Mouse (Mus musculus) heart, postnatal 25 days (tissue): ENCODE measurements around the gene Timd4. TPM values are rescaled to one million over a fixed set of nuclear protein-coding genes. Genes with fewer than 3 reads are reported as not detected.

ENCODE experiments used
- DNase-seq: peaks from one replicate; pipeline ENCODE4 v3.0.0; 2022; ENCODE audit warnings: low spot score
- intact Hi-C: fragments of 180-260 bp; cut with DNase I; formaldehyde crosslinking; loops from one replicate; pipeline ENCODE4 v1.15.1; 2025
- total RNA-seq, 2 experiments: library from RNA; stranded (reverse); gene quantifications; 2 replicates each; pipeline ENCODE4 v1.2.3; 2021

Gene Timd4
- 1 to 10 TPM; 1.5 to 1.6 TPM for total RNA-seq

GRCm38 (mm10) chr11:46810511-46810910 is at the start of gene Timd4:
Gene Timd4, plus strand, starts transcription at chr11:46810800.
- no peak for DNase-seq
- intact Hi-C loops: no loop called here

GRCm38 (mm10) chr11:46776879-46777278 is 33.7 kb upstream of the Timd4 start:
- no peak for DNase-seq
- intact Hi-C loops: no loop called here

DNA sequence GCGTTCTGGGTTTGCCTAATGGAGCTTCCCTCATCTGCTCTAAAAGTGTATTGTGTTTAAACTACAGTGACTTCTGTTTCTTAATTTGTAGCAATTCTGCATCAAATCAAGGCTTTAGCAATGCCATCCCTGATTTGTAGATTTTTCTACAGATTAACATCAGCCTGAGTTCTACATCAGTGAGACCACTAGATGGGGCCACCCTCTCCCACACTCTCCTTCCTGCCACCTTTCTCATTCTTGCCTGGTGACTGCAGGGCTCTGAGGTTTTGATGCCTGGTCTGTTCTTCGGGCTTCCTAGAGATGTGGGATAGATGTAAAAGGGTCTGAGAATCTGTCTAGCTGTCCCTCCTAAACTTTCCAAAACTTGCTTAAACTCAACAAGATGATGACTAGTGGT is 30.8 kb upstream of the Timd4 start:
- intact Hi-C loops: no loop called here
- no peak for DNase-seq

- no peak for DNase-seq
- intact Hi-C loops: no loop called here
These were observed 6.2 kb upstream of the Timd4 start for GRCm38 (mm10) chr11:46804440-46804839.

DNA sequence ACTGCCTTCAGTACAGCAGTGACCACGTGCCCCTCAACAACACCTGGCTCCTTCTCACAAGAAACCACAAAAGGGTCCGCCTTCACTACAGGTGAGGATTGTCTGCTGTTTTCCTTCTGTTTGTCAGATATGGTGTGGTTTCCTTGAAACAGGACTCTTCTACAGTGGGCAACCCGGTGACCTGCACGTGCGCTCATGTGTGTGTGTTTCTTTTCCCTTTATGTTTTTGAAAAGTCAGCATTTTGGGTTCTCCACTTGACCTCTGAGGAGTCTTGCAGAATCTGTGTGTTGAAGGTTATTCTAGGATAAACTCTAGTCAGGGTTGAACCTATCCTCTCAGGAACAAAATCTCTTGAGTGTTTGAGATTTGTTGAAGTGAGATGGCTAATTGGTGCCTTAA is 7.1 kb downstream of the Timd4 start:
- no peak for DNase-seq
- intact Hi-C loops: no loop called here

DNA sequence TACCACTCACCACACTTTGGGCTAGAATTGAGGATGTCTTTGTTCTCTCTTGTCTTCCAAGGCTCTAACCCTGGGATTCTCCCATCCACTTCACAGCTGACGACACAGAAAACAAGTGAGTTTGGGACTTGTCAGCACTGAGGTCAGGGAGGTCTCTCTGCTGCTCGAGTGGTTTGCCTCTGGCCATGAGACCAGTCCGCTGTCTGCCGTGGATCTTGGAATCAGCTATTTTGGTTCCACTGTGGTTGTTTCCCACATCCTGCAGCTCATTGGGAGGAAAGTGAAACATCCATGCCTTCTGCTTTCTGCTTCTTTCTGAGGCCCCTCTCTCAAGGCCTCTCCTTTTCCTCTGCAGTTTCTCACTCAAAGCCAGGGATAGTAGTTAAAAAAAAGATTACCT is 9.3 kb downstream of the Timd4 start:
- no peak for DNase-seq
- intact Hi-C loops: no loop called here

DNA sequence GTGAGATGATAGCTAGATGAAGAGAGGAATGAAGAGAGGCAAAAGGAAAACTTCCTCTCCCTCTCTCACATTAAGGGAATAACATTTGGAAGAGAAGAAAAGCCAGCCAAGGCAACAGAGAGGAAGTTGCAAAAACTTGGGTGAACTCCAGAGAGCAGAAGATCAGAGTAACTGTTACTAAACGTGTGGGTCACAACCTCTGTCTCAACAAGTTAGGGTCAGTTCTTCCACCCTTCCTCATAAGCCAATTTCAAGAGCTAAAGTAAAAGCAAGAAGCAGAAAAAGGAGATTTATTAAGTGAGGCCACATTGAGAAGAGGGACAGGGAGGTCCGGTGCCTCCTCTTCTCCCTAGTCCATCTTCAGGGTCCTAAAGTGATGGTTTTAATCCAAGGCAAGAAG is 19.7 kb downstream of the Timd4 start:
- no peak for DNase-seq
- intact Hi-C loops: no loop called here

DNA sequence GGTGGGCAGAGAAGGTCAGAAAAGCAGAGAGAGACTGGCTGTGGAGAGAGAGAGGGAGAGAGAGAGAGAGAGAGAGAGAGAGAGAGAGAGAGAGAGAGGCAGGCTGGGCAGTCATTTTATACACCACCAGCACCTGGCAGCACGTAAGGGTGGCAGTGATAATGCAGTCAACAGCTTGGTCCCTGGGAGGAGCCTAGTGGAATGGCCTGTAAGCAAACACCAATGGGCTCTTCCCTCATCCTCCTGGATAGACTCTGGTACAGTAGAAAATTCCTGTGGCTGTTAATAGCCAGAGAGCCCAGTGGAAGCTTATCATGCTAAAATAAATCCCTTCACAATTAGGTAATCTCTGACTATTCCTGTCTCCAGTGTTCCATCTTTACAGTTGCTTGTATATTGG is 24.5 kb downstream of the Timd4 start:
- intact Hi-C loops: no loop called here
- DNase-seq: no peak

DNA sequence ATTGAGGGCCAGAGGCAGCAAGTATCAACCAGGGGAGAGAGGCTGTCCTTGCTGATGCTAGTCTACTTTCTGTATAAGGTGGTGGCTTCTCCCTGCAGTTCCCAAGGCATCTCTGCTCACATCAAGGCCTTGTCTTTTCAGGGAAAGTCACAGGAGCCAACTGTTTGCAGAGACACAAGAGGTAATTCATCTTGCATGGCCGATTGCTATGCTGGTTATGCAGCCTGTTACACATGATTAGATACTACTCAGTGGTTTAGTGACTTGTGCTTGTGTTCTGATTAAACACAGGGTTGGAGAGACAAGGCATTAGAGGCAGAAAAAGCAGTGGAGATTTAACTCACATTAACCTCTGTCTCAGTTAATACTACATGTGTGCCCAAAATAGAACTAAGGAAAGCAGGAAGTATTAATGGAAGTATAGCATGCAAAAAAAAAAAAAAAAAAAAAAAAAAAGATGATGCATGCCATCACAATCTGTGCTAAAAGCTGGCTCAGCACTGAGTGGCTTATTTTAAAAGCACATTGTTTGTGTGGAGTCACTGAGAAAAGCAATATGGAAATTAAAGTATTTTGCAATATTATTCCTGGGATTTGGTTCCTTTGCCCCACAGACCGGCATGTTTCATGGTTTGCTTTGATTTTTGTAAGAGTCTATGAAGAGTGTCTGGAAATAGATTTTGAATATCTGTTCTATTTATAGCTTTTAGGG is 31.6 kb downstream of the Timd4 start:
- intact Hi-C loops: no loop called here

DNA sequence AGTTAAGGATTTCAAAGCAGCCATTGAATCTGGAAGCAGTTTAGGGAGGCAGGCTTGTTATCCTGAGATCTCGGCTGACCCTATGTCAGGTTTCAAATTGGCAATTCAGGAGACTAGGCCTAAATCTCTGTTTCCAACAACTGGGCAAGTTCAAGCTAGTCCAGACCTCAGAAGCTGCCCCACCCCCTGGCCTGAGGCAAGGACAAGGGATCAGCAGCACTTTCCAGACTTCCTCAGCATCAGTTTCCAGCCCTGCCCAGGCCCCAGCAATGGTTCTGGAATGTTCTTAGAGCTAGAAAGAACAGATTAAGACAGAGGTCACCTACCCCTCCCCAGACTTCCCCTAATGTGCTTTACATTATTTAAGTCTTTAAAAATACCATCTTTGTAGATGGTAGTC is 36.1 kb downstream of the Timd4 start:
- intact Hi-C loops: no loop called here
- no peak for DNase-seq

More for the DNA sequence above, 31.6 kb downstream of the Timd4 start:
- no peak for DNase-seq

DNA sequence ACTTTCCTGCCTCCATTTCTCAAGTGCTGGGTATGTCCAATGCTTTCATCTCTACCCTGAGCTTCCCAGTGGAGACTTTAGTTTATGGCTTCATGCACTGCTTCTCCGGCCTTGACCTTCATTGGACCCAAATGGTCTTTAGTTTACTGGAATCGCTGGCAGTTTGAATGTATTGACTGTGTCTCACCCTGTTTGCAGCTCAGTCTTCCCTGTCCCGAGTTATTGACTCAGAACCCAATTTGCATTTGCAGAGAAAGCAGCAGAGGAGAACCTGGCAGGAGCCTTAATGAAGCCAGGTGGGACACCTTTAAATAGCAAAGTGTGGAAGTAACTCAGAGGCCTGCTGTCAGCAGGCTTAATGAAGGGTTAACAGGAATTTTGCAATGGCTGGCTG is 37.2 kb downstream of the Timd4 start:
- no peak for DNase-seq
- intact Hi-C loops: no loop called here

- DNase-seq: no peak
- intact Hi-C loops: no loop called here
These were observed 37.8 kb downstream of the Timd4 start for GRCm38 (mm10) chr11:46848221-46848971.

DNA sequence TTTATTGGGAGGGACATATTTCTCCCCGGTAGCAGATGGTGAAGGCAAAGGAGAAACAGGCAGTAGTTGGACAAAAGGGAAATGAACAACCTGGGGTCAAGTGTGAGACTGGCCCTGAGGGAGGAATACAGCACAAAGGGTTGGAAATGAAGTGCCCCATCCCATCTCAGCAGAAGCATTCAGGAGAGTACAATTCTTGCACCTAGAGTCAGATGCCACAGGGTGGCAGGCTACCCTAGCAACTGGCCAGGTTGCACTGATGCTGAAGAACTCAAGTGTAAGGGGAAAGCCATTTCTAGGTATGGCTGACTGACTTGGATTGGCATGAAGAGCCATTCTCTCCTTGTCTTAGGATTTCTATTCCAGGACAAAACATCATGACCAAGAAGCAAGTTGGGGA is 54.2 kb downstream of the Timd4 start:
- DNase-seq: no peak
- intact Hi-C loops: no loop called here

DNA sequence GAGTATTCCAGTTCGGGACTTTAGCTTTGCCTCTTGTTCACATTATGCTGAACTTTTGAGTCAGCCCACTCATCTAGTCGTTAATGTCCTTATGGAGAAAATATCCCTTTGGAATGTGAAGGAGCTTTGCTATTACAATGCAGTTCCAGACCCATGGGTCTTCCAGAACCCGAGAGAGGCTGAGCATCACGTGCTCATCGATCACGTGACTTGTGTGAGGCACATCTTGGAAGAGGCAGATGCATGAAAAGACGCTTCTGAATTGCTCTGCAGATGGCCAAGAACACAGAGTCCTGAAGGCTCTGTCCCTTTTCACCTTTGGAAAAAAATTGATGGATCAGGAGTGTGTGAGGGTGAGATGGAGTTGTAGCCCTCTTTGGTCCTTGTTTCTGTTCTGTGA is 58.0 kb downstream of the Timd4 start:
- DNase-seq: no peak
- intact Hi-C loops: no loop called here

- no peak for DNase-seq
- intact Hi-C loops: no loop called here
These were observed 65.2 kb downstream of the Timd4 start for GRCm38 (mm10) chr11:46875774-46876173.

GRCm38 (mm10) chr11:46882456-46882855 is 71.9 kb downstream of the Timd4 start:
- DNase-seq: no peak
- intact Hi-C loops: no loop called here

DNA sequence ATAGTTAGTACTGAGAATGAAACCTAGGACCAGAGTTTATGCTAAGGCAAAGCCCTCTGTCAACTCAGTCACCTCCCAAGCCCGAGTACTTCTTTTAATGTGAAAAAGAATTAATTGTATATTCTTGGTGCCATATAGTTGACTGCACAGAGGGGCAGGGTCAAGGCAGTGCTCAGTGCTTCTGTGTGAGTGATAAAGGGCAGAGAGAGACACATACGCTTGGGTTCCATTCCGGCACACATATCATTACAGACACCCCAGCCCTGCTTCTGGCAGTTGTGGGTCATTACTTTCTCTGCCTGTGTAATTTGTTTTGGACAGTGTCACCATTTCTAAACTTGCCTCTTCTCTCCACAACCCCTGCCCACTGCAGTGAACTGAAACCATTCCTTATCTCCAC is 78.5 kb downstream of the Timd4 start:
- DNase-seq: no peak
- intact Hi-C loops: no loop called here

Other genes with a start within 250 kb of the Timd4 start
- not detected for gene BC053393, start 239.3 kb upstream of the Timd4 start, total RNA-seq
- gene Dppa1, start 181.5 kb upstream of the Timd4 start, total RNA-seq: not detected
- not detected for gene Timd2, start 103.7 kb upstream of the Timd4 start, total RNA-seq
- gene Havcr1, start 75.7 kb upstream of the Timd4 start, total RNA-seq: not detected